Mouse (Mus musculus) layer of hippocampus, postnatal 25 days (tissue): Measurements from ENCODE around the gene Pld4. TPM values are rescaled to one million over a fixed set of nuclear protein-coding genes. Genes with fewer than 3 reads are reported as not detected.
"Not testable (repeated sequence)": the region's sequence is repeated elsewhere in the genome, so short reads cannot be mapped to it uniquely, and the experiment has no call there.

Experiments
- DNase-seq, 2 experiments: peaks; one replicate each; pipeline ENCODE4 v3.0.0; 2022; ENCODE audit warnings: mixed read lengths in 2 of 2, low spot score in 1 of 2; ENCODE audit errors: extremely low spot score in 1 of 2
- total RNA-seq, 2 experiments: library from RNA; stranded (reverse); gene quantifications; 2 replicates each; pipeline ENCODE4 v1.2.3; 2021

Gene Pld4
- total RNA-seq, 2 experiments from 2014 or later: 11.1 to 11.9 TPM

- no peak for DNase-seq
These were observed 37.9 kb downstream of the Pld4 start for GRCm38 (mm10) chr12:112798332-112798681.

GRCm38 (mm10) chr12:112798716-112799115 is 38.3 kb downstream of the Pld4 start:
- DNase-seq: no peak

GRCm38 (mm10) chr12:112799237-112799970 is 38.9 kb downstream of the Pld4 start:
- no peak for DNase-seq

- peak; percentile 59 to 78 for DNase-seq
These were observed 40.0 kb downstream of the Pld4 start for GRCm38 (mm10) chr12:112800476-112800875.

- no peak for DNase-seq
These were observed 41.7 kb downstream of the Pld4 start, which contains the start of gene Ahnak2 for GRCm38 (mm10) chr12:112801864-112802846. TSS of gene Ahnak2 (minus strand) at chr12:112802657.

GRCm38 (mm10) chr12:112802917-112803316 is 42.5 kb downstream of the Pld4 start:
- DNase-seq: no peak

GRCm38 (mm10) chr12:112804046-112804445 is 43.6 kb downstream of the Pld4 start:
- DNase-seq: no peak

- DNase-seq: no peak
These were observed 45.6 kb downstream of the Pld4 start for GRCm38 (mm10) chr12:112806044-112806443.

- DNase-seq: no peak
These were observed 47.3 kb downstream of the Pld4 start for GRCm38 (mm10) chr12:112807796-112808195.

GRCm38 (mm10) chr12:112808212-112808586 is 47.7 kb downstream of the Pld4 start:
- no peak for DNase-seq

- peak; percentile 79 to 83 for DNase-seq
These were observed 48.3 kb downstream of the Pld4 start, which contains the start of gene Clba1 for GRCm38 (mm10) chr12:112808587-112809364. TSS of gene Clba1 (plus strand) at chr12:112808937.

- DNase-seq: no peak
These were observed 49.2 kb downstream of the Pld4 start for GRCm38 (mm10) chr12:112809641-112810040.

- DNase-seq: no peak
These were observed 49.8 kb downstream of the Pld4 start for GRCm38 (mm10) chr12:112810092-112810885.

GRCm38 (mm10) chr12:112813370-112813769 is 52.9 kb downstream of the Pld4 start:
- DNase-seq: no peak

- DNase-seq: no peak
These were observed 54.4 kb downstream of the Pld4 start for GRCm38 (mm10) chr12:112814682-112815470.

GRCm38 (mm10) chr12:112816294-112816693 is 55.8 kb downstream of the Pld4 start:
- peak; percentile 46 to 61 for DNase-seq

- not testable (repeated sequence) for DNase-seq
These were observed 56.4 kb downstream of the Pld4 start for GRCm38 (mm10) chr12:112816866-112817265.
